Mouse (Mus musculus) Patski (cell line): ENCODE results near the gene Rufy4. TPM values are rescaled to one million over a fixed set of nuclear protein-coding genes. Genes with fewer than 3 reads are reported as not detected.
"Not testable (repeated sequence)": the region's sequence is repeated elsewhere in the genome, so short reads cannot be mapped to it uniquely, and the experiment has no call there.

Experiments
- ATAC-seq: fragments of 100-300 bp; one replicate; pipeline ENCODE4 v1.8.0; 2021
- CTCF ChIA-PET: fragments of 350-600 bp; sonication (Branson Sonifier 250); formaldehyde crosslinking; loops from one replicate; lab custom pipeline; 2022; ENCODE audit warnings: inconsistent platforms; lab: Charles Lee
- POLR2A ChIA-PET: fragments of 350-600 bp; sonication (Branson Sonifier 250); formaldehyde crosslinking; loops from one replicate; lab custom pipeline; 2022; ENCODE audit warnings: antibody characterized with exemption, inconsistent platforms; lab: Charles Lee
- DNase-seq: peaks from one replicate; pipeline ENCODE4 v3.0.0-alpha.2; 2011; ENCODE audit warnings: low read depth, low spot score
- H3K27me3 ChIP-seq: fragments of 371-371 bp; one replicate; pipeline ENCODE4 v1.5.1; 2021
- CTCF ChIP-seq: fragments of 100-300 bp; IDR thresholded peaks from one replicate; pipeline ENCODE4 v1.5.1; 2021
- in situ Hi-C: fragments of 300-500 bp; cut with MboI; formaldehyde crosslinking; loops from 3 replicates; pipeline ENCODE4 v1.11.1; 2018; ENCODE audit warnings: low pct_unique_long_range_greater_than_20kb, mixed read lengths
- polyA plus RNA-seq: library from polyadenylated mRNA; unstranded; gene quantifications from one replicate; pipeline ENCODE4 v1.2.3, GENCODE M21; 2021

Rufy4 gene
- polyA plus RNA-seq, 1 experiment from 2014 or later = 0.72 TPM

GRCm38 (mm10) chr1:74141781-74142180 lies 16.4 kb downstream of the Rufy4 start:
- no peaks in the 10 kb centered on the region for H3K27me3 ChIP-seq
- no peak for DNase-seq
- POLR2A ChIA-PET = no interaction called here
- in situ Hi-C loops = no loop called here
- CTCF ChIA-PET = interaction anchor here (0.9 kb wide), 1 partner anchor 161 kb away, joined by 3 read pairs; no protein-coding TSS in a partner anchor
- TF ChIP-seq CTCF = no peak
- ATAC-seq = no peak

DNA sequence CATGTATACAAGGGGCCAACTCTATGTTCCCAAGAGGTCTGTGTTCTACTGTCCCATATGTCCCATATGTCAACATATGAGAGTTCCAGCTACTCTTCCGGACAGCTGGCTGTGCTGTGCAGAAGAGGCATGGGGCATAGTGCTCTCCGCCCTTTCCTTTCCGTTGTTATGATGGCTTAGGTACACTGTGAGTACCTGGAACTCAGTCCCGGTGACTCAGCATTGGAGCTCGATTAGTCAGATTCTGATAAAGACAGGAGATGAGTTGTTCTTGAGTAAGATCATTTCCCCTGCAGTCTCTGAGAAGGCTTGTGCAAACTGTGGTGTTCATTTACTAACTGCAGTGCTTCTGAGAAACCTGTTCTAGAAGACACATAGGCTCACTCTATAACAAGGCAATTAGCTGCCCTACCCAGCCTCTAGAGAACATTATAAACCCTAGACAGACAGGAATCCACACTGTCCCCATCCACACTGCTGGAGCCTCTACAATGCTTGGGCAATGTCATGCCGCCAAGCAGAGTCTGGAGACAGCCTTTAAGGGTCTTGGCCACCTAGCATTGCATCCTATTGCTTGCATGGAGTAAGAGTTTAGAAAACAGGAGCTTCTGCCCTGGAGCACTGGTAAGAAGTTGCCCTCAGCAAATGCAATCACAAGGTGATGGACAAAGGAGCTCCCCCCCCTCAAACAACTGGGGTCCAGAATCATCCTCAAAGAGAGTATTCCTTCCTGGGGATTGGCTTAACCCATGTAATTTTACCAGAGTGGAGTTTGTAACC lies 24.0 kb downstream of the Rufy4 start:
- no peak for TF ChIP-seq CTCF
- in situ Hi-C loops = no loop called here
- DNase-seq (no peak), ATAC-seq (no peak)
- CTCF ChIA-PET = no interaction called here
- peaks cover 8% of the 10 kb centered on the region for H3K27me3 ChIP-seq
- POLR2A ChIA-PET = no interaction called here

GRCm38 (mm10) chr1:74150101-74150500 lies 24.8 kb downstream of the Rufy4 start:
- ATAC-seq (no peak), DNase-seq (no peak)
- TF ChIP-seq CTCF = no peak
- in situ Hi-C loops = no loop called here
- ChIA-PET CTCF (no interaction called here), POLR2A (no interaction called here)
- peaks cover 8% of the 10 kb centered on the region for H3K27me3 ChIP-seq

DNA sequence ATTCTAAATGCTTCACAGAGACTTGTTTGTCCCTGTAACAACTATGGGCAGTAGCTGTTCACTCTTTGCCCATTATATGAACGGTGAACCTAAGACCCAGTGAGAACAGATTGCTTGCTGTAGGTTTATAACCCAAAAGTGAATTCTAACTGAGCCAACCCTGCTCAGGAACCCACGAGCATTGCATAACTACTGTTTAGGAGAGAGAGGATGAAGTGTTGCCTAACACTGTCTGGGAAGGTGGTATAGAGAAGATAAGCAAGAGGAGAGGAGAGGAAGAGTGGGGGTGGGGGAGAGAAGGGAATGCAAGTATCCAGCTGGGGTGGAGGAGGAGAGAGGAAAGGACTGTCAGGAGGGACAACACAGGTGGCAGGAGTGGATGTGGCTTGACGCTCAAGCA lies 25.8 kb downstream of the Rufy4 start:
- ChIA-PET POLR2A (no interaction called here), CTCF (no interaction called here)
- H3K27me3 ChIP-seq = peaks cover 8% of the 10 kb centered on the region
- no peak for TF ChIP-seq CTCF
- in situ Hi-C loops = no loop called here
- no peak for DNase-seq
- no peak for ATAC-seq

DNA sequence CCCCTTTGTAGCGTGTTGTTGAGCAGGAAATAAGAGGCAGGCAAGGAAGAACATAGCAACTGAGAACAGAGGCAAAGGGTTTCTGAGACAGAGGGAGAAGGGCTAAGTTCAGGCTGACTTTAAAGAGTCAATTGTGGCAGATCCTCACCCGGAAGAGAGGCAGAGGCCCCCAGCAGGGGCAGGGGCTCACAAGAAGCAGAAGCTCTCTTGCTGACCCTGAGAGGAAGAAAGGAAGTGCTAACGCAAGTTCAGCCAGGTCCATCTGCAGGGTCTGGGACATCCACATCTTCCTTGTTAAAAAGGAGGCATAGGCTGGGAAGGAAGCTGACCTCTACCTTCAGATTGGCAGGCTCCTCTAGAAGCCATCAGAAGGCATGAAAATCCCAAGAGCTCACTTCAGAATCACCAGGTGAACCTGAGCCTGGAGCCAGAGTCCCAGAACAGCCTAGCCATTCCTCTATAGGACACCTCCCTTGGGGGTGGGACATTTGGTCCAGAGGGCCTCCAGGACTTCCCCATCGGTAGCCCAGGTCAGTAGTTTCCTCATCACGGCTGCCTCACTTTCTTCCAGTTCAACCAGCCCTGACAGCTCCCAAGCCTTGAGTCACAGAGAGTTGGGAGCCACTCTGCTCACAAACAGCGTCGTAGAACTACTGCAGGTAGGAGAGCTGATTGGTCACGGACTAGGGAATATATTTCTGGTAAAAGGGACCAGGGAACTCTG lies 28.3 kb downstream of the Rufy4 start, which contains the start of gene Cxcr2:
Gene Cxcr2 (plus strand): TSS at position 529 of the 724 bp plus-strand sequence.
- CTCF ChIA-PET = no interaction called here
- no peak for TF ChIP-seq CTCF
- POLR2A ChIA-PET = interaction anchor here (0.6 kb wide), 1 partner anchor 35 kb away, joined by 4 read pairs; no protein-coding TSS in a partner anchor
- in situ Hi-C loops = no loop called here
- DNase-seq (no peak), ATAC-seq (no peak)
- H3K27me3 ChIP-seq = peaks cover 8% of the 10 kb centered on the region

DNA sequence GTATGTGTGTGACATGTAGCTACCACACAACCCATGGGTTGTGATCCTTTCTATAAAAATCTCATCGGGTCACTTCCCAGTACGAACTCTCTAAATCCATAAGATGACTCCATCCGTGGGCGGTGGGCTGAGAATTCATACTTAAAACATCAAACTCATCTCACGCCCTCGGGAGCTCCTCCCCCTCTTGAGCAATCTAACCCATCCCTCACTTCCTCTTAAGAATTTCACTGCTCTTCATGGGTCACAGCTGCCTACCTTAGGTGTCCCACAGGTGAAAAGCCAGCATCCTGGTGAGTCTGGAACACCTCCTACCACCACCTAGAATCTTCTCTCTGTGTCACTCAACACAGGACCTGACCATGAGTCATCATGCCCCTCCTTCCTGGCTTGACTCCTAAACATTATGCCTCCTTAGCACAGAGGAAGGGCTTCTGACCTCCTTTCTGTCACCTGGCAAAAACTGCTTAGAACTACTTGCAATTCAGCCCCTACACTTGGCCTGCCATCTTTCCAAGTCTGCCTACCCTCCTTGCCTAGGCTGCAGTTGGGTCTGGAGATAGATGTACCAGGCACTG lies 30.2 kb downstream of the Rufy4 start:
- no peak for ATAC-seq
- CTCF ChIA-PET = interaction anchor here (1.2 kb wide), 1 partner anchor 9 kb away, joined by 5 read pairs; no protein-coding TSS in a partner anchor
- POLR2A ChIA-PET = interaction anchor here (0.6 kb wide), 1 partner anchor 13 kb away, joined by 3 read pairs; no protein-coding TSS in a partner anchor
- in situ Hi-C loops = no loop called here
- H3K27me3 ChIP-seq = peaks cover 8% of the 10 kb centered on the region
- no peak for DNase-seq
- no peak for TF ChIP-seq CTCF

DNA sequence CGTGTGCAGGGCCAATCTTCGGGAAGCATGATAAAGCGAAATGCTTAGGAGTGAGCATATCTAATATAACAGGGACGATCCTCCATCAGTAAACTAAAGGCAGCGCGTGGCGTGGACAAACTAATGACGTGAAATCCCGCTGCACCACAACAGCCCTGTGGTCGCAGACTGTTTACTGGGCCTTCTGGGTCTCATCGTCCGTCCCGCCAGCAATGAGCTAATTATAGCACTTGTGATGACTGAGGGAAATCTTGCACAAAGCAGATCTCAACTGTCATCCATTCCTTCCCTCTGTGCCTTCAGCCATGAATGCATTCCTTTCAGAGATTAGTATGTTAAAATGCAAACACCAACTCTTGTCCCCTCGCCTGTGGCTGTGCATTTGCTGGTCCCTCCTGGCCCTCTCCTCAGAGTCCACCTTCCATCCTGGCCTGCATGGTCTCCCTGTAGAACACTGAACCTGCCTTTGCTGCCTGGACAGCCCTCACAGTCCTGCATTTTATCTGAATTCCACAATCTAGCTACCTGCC lies 31.1 kb downstream of the Rufy4 start:
- peaks cover 10% of the 10 kb centered on the region for H3K27me3 ChIP-seq
- ChIA-PET CTCF (no interaction called here), POLR2A (no interaction called here)
- in situ Hi-C loops = no loop called here
- DNase-seq (no peak), ATAC-seq (no peak)
- no peak for TF ChIP-seq CTCF

DNA sequence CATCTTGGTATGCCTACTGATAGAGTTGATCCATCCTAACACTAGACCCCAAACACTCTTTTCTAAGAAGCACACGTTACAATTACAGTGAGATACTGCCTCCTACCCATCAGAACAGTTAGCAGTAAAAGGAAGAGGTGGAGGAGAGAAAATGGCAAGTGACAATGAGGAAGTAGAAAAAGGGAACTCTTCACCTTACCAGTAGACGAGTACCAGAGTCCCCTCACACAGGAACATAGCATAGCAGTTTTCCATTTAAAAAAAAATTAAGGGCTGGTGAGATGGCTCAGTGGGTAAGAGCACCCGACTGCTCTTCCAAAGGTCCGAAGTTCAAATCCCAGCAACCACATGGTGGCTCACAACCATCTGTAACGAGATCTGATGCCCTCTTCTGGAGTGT lies 34.3 kb downstream of the Rufy4 start:
- POLR2A ChIA-PET, in situ Hi-C loops, ATAC-seq, CTCF ChIA-PET, DNase-seq: not testable (repeated sequence)
- peaks cover 20% of the 10 kb centered on the region for H3K27me3 ChIP-seq

DNA sequence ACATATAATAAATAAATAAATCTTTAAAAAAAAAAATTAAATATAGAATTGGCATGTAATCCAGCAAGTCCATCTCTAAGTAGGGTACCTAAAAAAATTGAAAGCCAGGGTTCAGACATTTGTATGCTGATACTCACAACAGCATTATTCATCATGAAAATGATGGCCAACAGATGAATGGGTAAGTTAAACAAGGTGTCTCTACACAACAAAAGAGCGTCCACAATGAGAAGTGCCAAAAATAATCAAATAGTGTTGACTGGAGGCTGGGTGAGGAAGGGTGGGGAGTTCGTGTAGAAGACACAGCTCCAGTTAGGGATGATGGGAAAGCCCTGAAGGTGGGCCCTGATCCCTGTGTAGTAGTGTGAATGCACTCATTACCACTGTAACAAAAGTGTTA lies 34.7 kb downstream of the Rufy4 start:
- peaks cover 24% of the 10 kb centered on the region for H3K27me3 ChIP-seq
- in situ Hi-C loops = no loop called here
- POLR2A ChIA-PET = no interaction called here
- DNase-seq (no peak), ATAC-seq (no peak)
- no peak for TF ChIP-seq CTCF
- CTCF ChIA-PET = no interaction called here

GRCm38 (mm10) chr1:74167136-74167535 lies 41.8 kb downstream of the Rufy4 start:
- CTCF ChIA-PET = no interaction called here
- peaks cover 38% of the 10 kb centered on the region for H3K27me3 ChIP-seq
- in situ Hi-C loops = no loop called here
- POLR2A ChIA-PET = interaction anchor here (0.7 to 0.8 kb wide), 2 partner anchors 21 to 74 kb away, joined by 3 to 5 read pairs; no protein-coding TSS in a partner anchor
- ATAC-seq = no peak
- DNase-seq = no peak
- no peak for TF ChIP-seq CTCF
